Mouse (Mus musculus) ES-Bruce4 (cell line): ENCODE results near the gene 2310057M21Rik.

ENCODE experiments used
- CTCF ChIP-seq: IDR thresholded peaks from one replicate; pipeline ENCODE4 v1.8.1; 2011; ENCODE audit warnings: low read depth, low read length
- EP300 ChIP-seq: IDR thresholded peaks from 2 replicates; pipeline ENCODE4 v1.6.1; 2011; ENCODE audit warnings: low read depth, low read length; ENCODE audit not compliant: insufficient read depth
- POLR2A ChIP-seq: IDR thresholded peaks from one replicate; pipeline ENCODE4 v1.8.1; 2011; ENCODE audit warnings: low read length; ENCODE audit not compliant: insufficient read depth

- TF ChIP-seq CTCF (no peak), EP300 (no peak), POLR2A (no peak)
Measured at GRCm38 (mm10) chr7:131297151-131297550, 65.4 kb downstream of the 2310057M21Rik start.
